Mouse (Mus musculus): ENCODE data around the gene Cacna1d.

Gene Cacna1d

GRCm38 (mm10) chr14:30196959-30197358, 294.3 kb downstream of the Cacna1d start:
- DNase-seq: no peak

- DNase-seq: no peak
Observed at GRCm38 (mm10) chr14:30196235-30196634, 295.0 kb downstream of the Cacna1d start.

- DNase-seq: no peak
Observed at GRCm38 (mm10) chr14:30190308-30190971, 300.8 kb downstream of the Cacna1d start.

GRCm38 (mm10) chr14:30185616-30186274, 305.5 kb downstream of the Cacna1d start:
- DNase-seq: no peak

- no peak for DNase-seq
Observed at GRCm38 (mm10) chr14:30184445-30185152, 306.7 kb downstream of the Cacna1d start.

GRCm38 (mm10) chr14:30184013-30184412, 307.2 kb downstream of the Cacna1d start:
- no peak for DNase-seq

- no peak for DNase-seq
Observed at GRCm38 (mm10) chr14:30182624-30183524, 308.4 kb downstream of the Cacna1d start.

- no peak for DNase-seq
Observed at GRCm38 (mm10) chr14:30178306-30178705, 312.9 kb downstream of the Cacna1d start.

- peak; percentile 76 to 85 for DNase-seq
Observed at GRCm38 (mm10) chr14:30177850-30178249, 313.4 kb downstream of the Cacna1d start.

GRCm38 (mm10) chr14:30175362-30175761, 315.9 kb downstream of the Cacna1d start:
- DNase-seq: no peak

GRCm38 (mm10) chr14:30172821-30173755, 318.2 kb downstream of the Cacna1d start:
- DNase-seq: no peak

- no peak for DNase-seq
Observed at GRCm38 (mm10) chr14:30171593-30171992, 319.7 kb downstream of the Cacna1d start.

GRCm38 (mm10) chr14:30171008-30171407, 320.2 kb downstream of the Cacna1d start:
- no peak for DNase-seq

- no peak for DNase-seq
Observed at GRCm38 (mm10) chr14:30169455-30169854, 321.8 kb downstream of the Cacna1d start.

GRCm38 (mm10) chr14:30168902-30169301, 322.4 kb downstream of the Cacna1d start:
- peak; percentile 41 to 51 for DNase-seq

- no peak for DNase-seq
Observed at GRCm38 (mm10) chr14:30168387-30168786, 322.9 kb downstream of the Cacna1d start.

- DNase-seq: no peak
Observed at GRCm38 (mm10) chr14:30167606-30168005, 323.6 kb downstream of the Cacna1d start.

GRCm38 (mm10) chr14:30166036-30166435, 325.2 kb downstream of the Cacna1d start:
- DNase-seq: no peak

GRCm38 (mm10) chr14:30163733-30164708, 327.2 kb downstream of the Cacna1d start:
- no peak for DNase-seq

GRCm38 (mm10) chr14:30147774-30148173, 343.5 kb downstream of the Cacna1d start:
- DNase-seq: no peak

Measured in kidney, postnatal 25 days (tissue).